Mouse (Mus musculus) brain, embryonic 14.5 days (tissue): ENCODE results near the gene Gm14862.

Source experiments
- CTCF ChIP-seq: fragments of 200-500 bp; IDR thresholded peaks from 2 replicates; pipeline ENCODE4 v1.5.1; 2012; ENCODE audit warnings: inconsistent platforms, mild to moderate bottlenecking, moderate library complexity, borderline replicate concordance; ENCODE audit not compliant: insufficient read depth, insufficient read length; ENCODE audit errors: extremely low read depth
- POLR2A ChIP-seq: fragments of 200-500 bp; IDR thresholded peaks from 2 replicates; pipeline ENCODE4 v1.6.1; 2012; ENCODE audit warnings: mild to moderate bottlenecking, inconsistent platforms, borderline replicate concordance; ENCODE audit not compliant: poor library complexity, insufficient read depth, insufficient read length, severe bottlenecking; ENCODE audit errors: extremely low read depth

DNA sequence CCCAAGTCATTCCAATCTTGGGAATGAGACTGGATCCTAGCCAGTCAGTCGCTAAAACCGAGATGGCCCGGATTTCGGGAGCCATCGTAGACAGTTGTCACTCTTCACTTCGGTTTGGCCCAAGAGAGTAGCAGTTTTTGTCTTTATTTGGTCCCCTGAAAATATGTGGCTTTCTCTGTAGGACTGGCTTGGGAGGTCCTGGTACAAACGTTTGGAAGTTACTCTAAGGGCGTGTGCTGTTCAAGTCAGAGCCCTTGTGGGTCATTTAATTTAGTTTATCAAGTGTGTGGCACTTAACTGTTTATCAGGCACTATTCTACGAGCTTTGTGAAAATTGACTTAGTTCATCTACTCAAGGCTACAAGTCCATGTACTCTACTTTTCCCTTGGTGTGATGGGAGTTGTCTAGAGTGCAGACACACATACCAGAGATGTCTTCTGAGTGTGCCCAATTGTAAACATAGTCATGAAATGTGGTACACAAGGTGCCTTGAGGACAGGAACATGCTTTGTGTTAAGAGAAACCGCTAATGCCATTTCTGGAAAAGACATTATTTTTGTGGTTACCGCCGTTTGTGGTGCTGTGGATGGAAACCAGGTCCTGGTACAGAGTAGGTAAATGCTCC, 16.8 kb upstream of the Gm14862 start:
- TF ChIP-seq POLR2A (no peak), CTCF (no peak)
